Mouse (Mus musculus) heart, embryonic 15.5 days (tissue): ENCODE results near the gene Gm11214. TPM values are rescaled to one million over a fixed set of nuclear protein-coding genes. Genes with fewer than 3 reads are reported as not detected.

Source experiments
- ATAC-seq: fragments of 200-750 bp; cut with Nextera tagmentation; replicated peaks from 2 replicates; pipeline ENCODE4 v1.8.0; 2017; ENCODE audit warnings: low read depth, moderate TSS enrichment; ENCODE audit not compliant: insufficient number of reproducible peaks, insufficient read depth, low FRiP score
- H3K27ac ChIP-seq: fragments of 300-500 bp; sonication (generic); 2 replicates; pipeline ENCODE4 v1.5.1; 2015; ENCODE audit warnings: mild to moderate bottlenecking, inconsistent platforms
- H3K27me3 ChIP-seq: fragments of 300-500 bp; sonication (generic); 2 replicates; pipeline ENCODE4 v1.6.1; 2015; ENCODE audit warnings: inconsistent platforms
- H3K36me3 ChIP-seq: fragments of 300-500 bp; sonication (generic); 2 replicates; pipeline ENCODE4 v1.6.1; 2015; ENCODE audit warnings: mild to moderate bottlenecking, inconsistent platforms
- H3K4me1 ChIP-seq: fragments of 300-500 bp; sonication (generic); replicated peaks from 2 replicates; pipeline ENCODE4 v1.6.1; 2015; ENCODE audit warnings: inconsistent platforms
- H3K4me2 ChIP-seq: fragments of 300-500 bp; sonication (generic); 2 replicates; pipeline ENCODE4 v1.6.1; 2015; ENCODE audit warnings: inconsistent platforms, mild to moderate bottlenecking, moderate library complexity
- H3K4me3 ChIP-seq: fragments of 300-500 bp; sonication (generic); 2 replicates; pipeline ENCODE4 v1.5.1; 2015; ENCODE audit warnings: mild to moderate bottlenecking, inconsistent platforms
- H3K9ac ChIP-seq: fragments of 300-500 bp; sonication (generic); 2 replicates; pipeline ENCODE4 v1.6.1; 2015; ENCODE audit warnings: mild to moderate bottlenecking, inconsistent platforms
- H3K9me3 ChIP-seq: fragments of 300-500 bp; sonication (generic); replicated peaks from 2 replicates; pipeline ENCODE4 v1.6.1; 2016; ENCODE audit warnings: inconsistent platforms
- WGBS: fragments of 180-500 bp; shearing (Covaris S2); methylation state at CpG from one replicate; pipeline ENCODE4 v1.1.7; 2015; ENCODE audit warnings: mixed read lengths; 5-methylcytosine and 5-hydroxymethylcytosine counted together
- polyA plus RNA-seq: library from polyadenylated mRNA; unstranded; fragments of >200 nt; fragmentation: Nextera tagmentation; extraction: Ambion mirVana; gene quantifications from 2 replicates; pipeline ENCODE4 v1.2.1, GENCODE M21; 2015

Gm11214 gene
- polyA plus RNA-seq, 1 experiment from 2014 or later: not detected

- Histone ChIP-seq H3K4me1 (no peaks in the 10 kb centered on the region), H3K27me3 (no peaks in the 10 kb centered on the region), H3K4me2 (no peak overlapping the region), H3K4me3 (no peak overlapping the region), H3K9ac (no peak overlapping the region), H3K36me3 (no peaks in the 10 kb centered on the region), H3K9me3 (no peaks in the 10 kb centered on the region), H3K27ac (no peak overlapping the region)
- ATAC-seq: no peak
- WGBS: 81% methylated on average over 1 of the region's 1 CpGs
Measured at GRCm38 (mm10) chr4:63659775-63660174, 3.4 kb downstream of the Gm11214 start.

GRCm38 (mm10) chr4:63659086-63659485 lies 4.1 kb downstream of the Gm11214 start:
- whole genome bisulfite sequencing: 36% methylated on average over 4 of the region's 4 CpGs
- Histone ChIP-seq H3K9me3 (no peaks in the 10 kb centered on the region), H3K27ac (no peak overlapping the region), H3K27me3 (no peaks in the 10 kb centered on the region), H3K9ac (no peak overlapping the region), H3K36me3 (no peaks in the 10 kb centered on the region), H3K4me1 (no peaks in the 10 kb centered on the region), H3K4me3 (no peak overlapping the region), H3K4me2 (no peak overlapping the region)
- ATAC-seq: no peak

- no peak for ATAC-seq
- H3K27ac ChIP-seq: no peak overlapping the region
- no peaks in the 10 kb centered on the region for H3K4me1 ChIP-seq
- WGBS: 89% methylated on average over 1 of the region's 1 CpGs
- H3K4me3 ChIP-seq: no peak overlapping the region
- H3K9ac ChIP-seq: no peak overlapping the region
- H3K27me3 ChIP-seq: no peaks in the 10 kb centered on the region
- H3K36me3 ChIP-seq: no peaks in the 10 kb centered on the region
- H3K9me3 ChIP-seq: no peaks in the 10 kb centered on the region
- H3K4me2 ChIP-seq: no peak overlapping the region
Measured at GRCm38 (mm10) chr4:63654381-63654780, 8.8 kb downstream of the Gm11214 start.

DNA sequence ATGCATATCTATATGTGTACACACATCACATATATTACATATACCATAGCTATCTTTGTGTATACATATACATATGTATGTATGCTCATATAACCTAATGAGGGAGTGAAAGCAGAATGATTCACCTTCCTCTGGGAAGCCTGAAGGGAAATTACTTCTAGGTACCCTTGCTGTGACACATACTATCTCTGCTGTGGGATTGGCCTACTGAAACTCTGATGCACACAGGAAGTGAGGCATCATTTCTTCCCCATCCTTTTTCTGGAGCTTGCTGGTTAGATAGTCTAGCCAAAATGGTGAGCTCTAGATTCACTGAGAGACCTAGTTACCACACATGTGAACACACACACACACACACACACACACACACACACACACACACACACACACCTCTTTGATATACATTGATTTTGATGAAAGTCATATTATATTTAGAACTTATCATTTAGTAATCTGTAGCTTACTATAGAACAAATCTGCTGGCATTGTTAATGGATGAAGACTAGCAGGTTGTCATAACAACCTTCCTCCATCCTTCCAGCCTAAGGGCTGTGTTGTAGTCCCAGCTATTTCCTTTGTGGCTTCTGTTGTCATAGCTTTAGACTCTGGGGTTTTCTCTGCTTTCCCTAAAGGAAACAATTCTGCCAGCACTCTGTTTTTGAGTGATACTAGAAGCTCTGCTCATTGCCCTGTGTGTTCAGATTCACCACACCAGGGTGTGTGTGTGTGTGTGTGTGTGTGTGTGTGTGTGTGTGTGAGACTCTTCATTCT lies 19.0 kb downstream of the Gm11214 start:
- H3K9me3 ChIP-seq: no peaks in the 10 kb centered on the region
- no peaks in the 10 kb centered on the region for H3K27me3 ChIP-seq
- H3K36me3 ChIP-seq: no peaks in the 10 kb centered on the region
- H3K4me1 ChIP-seq: no peaks in the 10 kb centered on the region
- ATAC-seq: no peak
- H3K9ac ChIP-seq: no peak overlapping the region
- H3K4me2 ChIP-seq: no peak overlapping the region
- no peak overlapping the region for H3K4me3 ChIP-seq
- no peak overlapping the region for H3K27ac ChIP-seq

DNA sequence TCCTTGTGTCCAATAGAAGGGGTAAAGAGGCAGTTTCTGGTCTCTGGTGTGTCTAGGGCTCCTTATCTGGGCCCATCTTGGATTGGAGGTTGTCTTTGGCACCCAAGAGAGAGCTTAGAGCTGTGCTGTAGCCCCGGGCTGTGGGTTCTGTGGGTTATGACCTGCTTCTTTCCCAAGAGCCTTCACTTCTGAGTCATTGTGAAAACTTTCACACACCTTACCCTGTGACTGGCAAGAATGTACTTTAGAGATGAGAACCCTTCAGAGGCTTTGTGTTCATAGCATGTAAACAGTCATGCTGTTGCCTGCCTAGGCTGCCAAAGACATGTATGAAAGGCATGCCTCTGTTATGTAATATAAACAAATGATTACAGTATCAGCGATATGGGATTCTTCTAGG lies 23.3 kb downstream of the Gm11214 start:
- 63% methylated on average over 2 of the region's 2 CpGs for WGBS
- H3K4me3 ChIP-seq: no peak overlapping the region
- no peaks in the 10 kb centered on the region for H3K9me3 ChIP-seq
- H3K4me1 ChIP-seq: no peaks in the 10 kb centered on the region
- H3K27me3 ChIP-seq: no peaks in the 10 kb centered on the region
- H3K27ac ChIP-seq: no peak overlapping the region
- no peak for ATAC-seq
- H3K4me2 ChIP-seq: no peak overlapping the region
- no peak overlapping the region for H3K9ac ChIP-seq
- no peaks in the 10 kb centered on the region for H3K36me3 ChIP-seq

DNA sequence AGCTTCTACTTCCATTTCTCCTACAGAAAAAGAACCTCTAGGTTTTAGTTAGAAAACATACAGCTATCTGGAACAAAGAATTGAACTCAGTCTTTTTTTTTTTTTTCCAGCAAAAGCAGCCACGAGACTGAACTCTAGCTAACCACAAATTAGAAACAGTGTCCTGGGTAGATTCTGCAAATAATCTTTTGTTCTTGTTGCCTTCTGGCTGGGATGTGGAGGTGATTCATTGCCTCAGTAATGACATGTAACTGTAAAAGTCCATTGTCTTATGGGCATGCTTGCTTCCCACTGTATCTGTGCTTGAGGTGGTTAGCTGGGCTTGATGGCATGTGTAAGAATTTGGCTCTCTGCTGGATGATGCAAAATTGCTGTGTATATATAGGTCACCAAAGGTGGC lies 24.6 kb downstream of the Gm11214 start:
- H3K27me3 ChIP-seq: no peaks in the 10 kb centered on the region
- ATAC-seq: no peak
- H3K36me3 ChIP-seq: no peaks in the 10 kb centered on the region
- WGBS: 51% methylated on average over 1 of the region's 1 CpGs
- H3K4me2 ChIP-seq: no peak overlapping the region
- H3K27ac ChIP-seq: no peak overlapping the region
- H3K4me3 ChIP-seq: no peak overlapping the region
- no peaks in the 10 kb centered on the region for H3K9me3 ChIP-seq
- no peaks in the 10 kb centered on the region for H3K4me1 ChIP-seq
- H3K9ac ChIP-seq: no peak overlapping the region

DNA sequence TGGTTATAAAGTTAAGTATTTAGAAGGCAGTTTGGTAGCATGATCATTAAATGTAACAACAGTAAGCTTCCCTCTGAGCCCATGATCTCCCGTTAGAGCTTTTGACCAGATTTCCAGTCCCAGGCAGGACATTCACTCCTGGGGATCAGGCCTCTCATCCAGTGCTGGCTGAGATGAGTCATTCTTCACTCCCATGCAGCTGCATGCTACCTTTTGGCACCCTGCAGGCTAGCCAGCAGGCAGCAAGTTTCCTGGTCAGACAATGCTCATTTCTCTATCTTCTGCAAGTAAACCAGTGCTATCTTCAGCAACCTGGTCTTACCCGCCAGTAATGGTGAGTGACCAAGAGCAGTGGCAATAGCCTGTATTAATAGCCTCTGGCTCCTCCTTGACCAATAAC lies 30.0 kb downstream of the Gm11214 start:
- no peak for ATAC-seq
- Histone ChIP-seq H3K9ac (no peak overlapping the region), H3K9me3 (no peaks in the 10 kb centered on the region), H3K27me3 (no peaks in the 10 kb centered on the region), H3K4me3 (no peak overlapping the region), H3K36me3 (no peaks in the 10 kb centered on the region), H3K4me2 (no peak overlapping the region), H3K4me1 (no peaks in the 10 kb centered on the region), H3K27ac (no peak overlapping the region)
- 65% methylated on average over 2 of the region's 2 CpGs for WGBS

DNA sequence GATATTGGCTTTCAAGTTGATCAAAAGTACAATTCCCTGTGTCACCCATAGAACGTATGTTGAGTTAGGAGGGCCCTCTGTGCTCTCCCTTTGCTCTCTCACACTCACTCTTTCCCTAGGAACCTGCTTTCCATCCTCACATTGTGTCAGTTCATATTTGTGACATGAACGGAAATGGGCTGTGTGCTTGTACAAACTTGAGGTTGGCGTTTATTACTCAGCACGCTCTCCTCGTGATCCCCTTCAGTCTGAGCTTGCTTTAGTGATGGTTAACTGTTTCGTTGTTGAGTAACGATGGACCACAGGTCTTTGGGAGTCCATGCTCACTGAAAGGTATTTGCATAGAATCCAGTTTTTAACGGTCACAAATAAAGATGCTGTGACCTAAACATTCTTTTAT lies 36.1 kb downstream of the Gm11214 start:
- ATAC-seq: no peak
- Histone ChIP-seq H3K4me2 (no peak overlapping the region), H3K36me3 (no peaks in the 10 kb centered on the region), H3K9me3 (no peaks in the 10 kb centered on the region), H3K9ac (no peak overlapping the region), H3K27me3 (no peaks in the 10 kb centered on the region), H3K4me3 (no peak overlapping the region), H3K27ac (no peak overlapping the region), H3K4me1 (no peaks in the 10 kb centered on the region)
- WGBS: 83% methylated on average over 8 of the region's 8 CpGs

DNA sequence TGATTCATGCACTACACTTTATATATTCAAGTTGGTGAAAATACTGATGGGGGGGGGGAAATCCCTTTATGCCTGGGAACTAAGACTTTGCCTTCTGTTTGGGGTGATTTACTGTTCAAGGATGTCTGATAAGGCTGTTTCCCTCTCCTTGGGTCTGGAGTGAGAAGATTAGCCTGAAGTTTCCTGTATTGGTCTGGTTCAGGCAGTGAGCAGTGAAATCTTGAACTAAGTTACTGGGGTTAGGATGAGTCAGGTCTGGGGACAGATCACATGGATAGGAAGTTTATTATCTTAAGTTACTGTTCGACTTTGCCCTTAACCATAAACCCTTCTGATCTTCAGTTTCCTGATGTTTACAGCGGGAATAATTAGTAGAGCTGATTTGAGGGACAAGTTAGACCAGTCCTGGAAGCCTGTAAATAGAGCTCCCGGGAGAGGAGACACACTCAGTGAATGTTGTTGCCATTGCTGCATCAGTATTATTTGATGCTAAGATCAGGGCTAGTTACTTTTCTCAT lies 37.6 kb downstream of the Gm11214 start:
- ATAC-seq: no peak
- Histone ChIP-seq H3K36me3 (no peaks in the 10 kb centered on the region), H3K9me3 (no peaks in the 10 kb centered on the region), H3K27me3 (no peaks in the 10 kb centered on the region), H3K4me2 (no peak overlapping the region), H3K27ac (no peak overlapping the region), H3K9ac (no peak overlapping the region), H3K4me3 (no peak overlapping the region), H3K4me1 (no peaks in the 10 kb centered on the region)
- WGBS: 48% methylated on average over 3 of the region's 3 CpGs

GRCm38 (mm10) chr4:63622378-63622835 lies 40.8 kb downstream of the Gm11214 start, which contains the start of gene Tex48:
Gene Tex48 (minus strand): TSS chr4:63622428.
- H3K27ac ChIP-seq: no peak within 1 kb of the TSS
- H3K4me3 ChIP-seq: no peak within 1 kb of the TSS
- H3K4me1 ChIP-seq: no peaks in the 10 kb centered on the region
- no peak within 1 kb of the TSS for H3K4me2 ChIP-seq
- ATAC-seq: no peak
- H3K9ac ChIP-seq: no peak within 1 kb of the TSS
- no peaks in the 10 kb centered on the region for H3K27me3 ChIP-seq
- no peaks in the 10 kb centered on the region for H3K9me3 ChIP-seq
- H3K36me3 ChIP-seq: no peaks in the 10 kb centered on the region
- 59% methylated on average over 5 of the region's 5 CpGs for WGBS

DNA sequence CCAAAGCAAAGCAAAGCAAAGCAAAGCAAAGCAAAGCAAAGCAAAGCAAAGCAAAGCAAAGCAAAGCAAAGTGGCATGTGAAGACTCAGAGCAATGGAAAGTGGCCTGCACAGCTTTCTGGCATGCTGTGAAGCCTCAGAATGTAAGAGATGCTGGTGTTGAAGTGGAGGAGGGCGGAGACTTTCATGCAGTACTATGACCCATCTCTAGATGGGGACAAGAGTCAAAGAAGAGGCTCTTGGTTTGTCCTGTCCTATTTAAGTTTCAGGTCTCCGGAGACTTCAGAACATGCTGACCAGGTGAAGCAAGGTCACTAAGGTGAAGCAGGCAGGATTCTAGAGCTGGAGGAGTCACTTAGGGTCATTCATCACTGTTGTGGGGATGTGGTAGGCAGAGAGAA lies 41.3 kb downstream of the Gm11214 start:
- no peak for ATAC-seq

More for the DNA sequence above, 41.3 kb downstream of the Gm11214 start:
- Histone ChIP-seq H3K4me1 (no peaks in the 10 kb centered on the region), H3K4me2 (no peak overlapping the region), H3K27ac (no peak overlapping the region), H3K4me3 (no peak overlapping the region), H3K9me3 (no peaks in the 10 kb centered on the region), H3K36me3 (no peaks in the 10 kb centered on the region), H3K9ac (no peak overlapping the region), H3K27me3 (no peaks in the 10 kb centered on the region)
- WGBS: 66% methylated on average over 2 of the region's 2 CpGs
